Mouse (Mus musculus) ovary, postnatal 10 days (tissue): Measurements from ENCODE around the gene Slc41a1.

ENCODE experiments used
- DNase-seq: peaks from one replicate; pipeline ENCODE4 v3.0.0; 2022; ENCODE audit warnings: low spot score

Slc41a1 gene

DNA sequence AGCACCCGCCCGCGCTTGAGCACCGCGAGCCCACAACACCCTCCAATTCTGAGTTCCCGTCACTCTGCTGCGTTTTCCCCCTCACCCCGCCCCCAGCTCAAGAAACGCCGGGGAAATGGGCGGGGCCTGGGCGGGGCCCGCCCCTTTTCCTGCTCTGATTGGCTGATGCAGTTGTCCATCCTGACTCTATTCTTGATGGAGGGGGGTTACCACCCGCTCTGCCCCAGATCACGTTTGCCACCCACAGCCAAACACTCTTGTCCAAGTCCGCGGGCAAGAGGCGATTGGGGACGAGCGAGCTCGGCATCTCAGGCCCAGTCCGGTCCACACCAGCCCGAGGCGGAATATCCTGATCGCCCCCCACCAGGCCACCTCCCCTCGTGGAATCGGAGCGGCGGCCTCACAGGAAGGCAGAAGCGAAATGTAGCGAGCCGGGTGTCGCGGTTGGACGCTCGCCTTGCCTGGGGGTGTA, 530 bp downstream of the Slc41a1 start:
- peak; percentile 91 for DNase-seq

DNA sequence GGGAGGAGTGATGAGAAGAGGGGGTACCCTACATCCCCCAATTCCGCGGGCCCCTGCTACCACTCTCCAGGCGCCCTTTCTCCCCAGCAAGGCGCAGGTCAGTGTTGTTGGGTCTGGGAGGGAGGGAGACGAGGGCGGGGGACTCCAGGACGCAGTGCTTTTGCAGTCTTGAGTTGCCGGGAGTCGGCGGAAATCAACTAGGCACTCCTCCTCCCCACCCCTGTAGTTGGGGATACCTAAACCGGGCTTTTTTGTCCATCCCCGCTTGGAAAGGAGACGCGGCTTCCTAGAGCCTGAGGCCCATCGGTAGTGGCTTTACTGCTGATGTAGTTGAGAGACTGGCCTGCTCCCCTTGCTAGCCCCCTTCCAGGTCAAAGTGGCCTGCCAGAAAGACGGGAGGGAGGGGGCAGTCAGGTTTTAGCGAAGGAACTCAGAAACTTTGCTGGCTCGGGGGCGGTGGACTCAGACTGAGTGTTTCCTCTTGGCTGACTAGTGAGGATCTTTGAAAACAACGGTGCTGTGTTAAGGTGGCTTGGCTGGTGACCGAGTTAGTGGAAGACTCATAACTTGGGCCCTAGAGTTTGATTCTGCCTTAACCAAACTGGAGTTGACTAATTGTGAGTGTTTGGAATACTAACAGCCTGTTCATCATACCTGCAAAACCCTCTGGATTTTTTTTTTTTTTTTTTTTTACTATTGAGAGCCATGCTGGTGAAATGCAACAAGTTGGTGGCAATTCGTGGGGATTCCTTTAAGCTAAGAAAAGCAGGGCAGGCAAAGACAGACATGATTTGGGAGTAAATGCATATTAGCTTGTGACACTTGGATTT, 1.2 kb downstream of the Slc41a1 start:
- no peak for DNase-seq

GRCm38 (mm10) chr1:131829279-131829678, 2.0 kb downstream of the Slc41a1 start:
- DNase-seq, result no peak

- no peak for DNase-seq
Observed at GRCm38 (mm10) chr1:131830561-131830960, 3.3 kb downstream of the Slc41a1 start.

GRCm38 (mm10) chr1:131830971-131831641, 3.8 kb downstream of the Slc41a1 start:
- DNase-seq, result no peak

- no peak for DNase-seq
Observed at GRCm38 (mm10) chr1:131837035-131837434, 9.7 kb downstream of the Slc41a1 start.

GRCm38 (mm10) chr1:131838542-131838941, 11.2 kb downstream of the Slc41a1 start:
- DNase-seq, result no peak

- no peak for DNase-seq
Observed at GRCm38 (mm10) chr1:131839279-131839678, 12.0 kb downstream of the Slc41a1 start.

DNA sequence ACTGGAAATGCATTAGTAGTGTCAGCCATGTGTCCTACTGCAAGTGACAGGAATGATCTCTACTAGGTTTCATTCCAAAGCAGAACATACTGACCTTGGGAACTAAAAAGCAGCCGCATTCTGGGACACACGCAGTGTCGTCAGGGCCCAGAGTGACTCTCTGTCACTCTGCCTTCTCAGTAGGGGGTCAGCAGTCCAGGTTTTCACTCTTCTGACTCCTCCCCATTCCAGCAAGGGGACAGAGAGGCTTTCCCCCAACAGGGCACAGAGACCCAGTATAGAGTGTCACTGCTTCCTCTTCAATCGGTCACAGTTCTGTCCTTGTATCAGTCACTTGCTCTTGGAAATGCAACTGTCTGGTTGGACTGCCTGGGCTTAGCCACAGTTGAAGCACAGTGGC, 14.9 kb downstream of the Slc41a1 start:
- DNase-seq, result no peak

- DNase-seq, result no peak
Observed at GRCm38 (mm10) chr1:131843758-131844157, 16.5 kb downstream of the Slc41a1 start.

DNA sequence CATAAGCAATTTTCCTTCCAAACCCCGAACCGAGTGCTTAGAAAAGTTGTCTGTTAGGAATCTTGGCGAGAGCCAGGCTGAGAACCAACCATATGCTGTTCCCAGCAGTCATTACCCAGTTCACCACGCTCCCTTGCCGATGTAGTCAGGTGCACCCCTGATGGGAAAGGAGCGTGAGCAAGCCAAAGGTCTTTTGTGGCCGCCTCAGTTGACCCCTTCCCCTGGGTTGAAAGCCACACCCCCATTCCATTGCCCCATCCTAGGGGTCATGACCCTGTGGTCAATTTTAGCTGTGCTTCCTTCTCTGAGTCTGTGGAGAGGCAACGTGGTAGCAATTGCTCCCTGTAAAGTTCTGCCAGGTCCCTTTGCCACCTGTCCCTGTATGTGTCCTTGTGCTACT, 17.6 kb downstream of the Slc41a1 start:
- DNase-seq, result no peak

GRCm38 (mm10) chr1:131846255-131846654, 19.0 kb downstream of the Slc41a1 start:
- no peak for DNase-seq

- no peak for DNase-seq
Observed at GRCm38 (mm10) chr1:131861811-131862210, 34.5 kb downstream of the Slc41a1 start.

DNA sequence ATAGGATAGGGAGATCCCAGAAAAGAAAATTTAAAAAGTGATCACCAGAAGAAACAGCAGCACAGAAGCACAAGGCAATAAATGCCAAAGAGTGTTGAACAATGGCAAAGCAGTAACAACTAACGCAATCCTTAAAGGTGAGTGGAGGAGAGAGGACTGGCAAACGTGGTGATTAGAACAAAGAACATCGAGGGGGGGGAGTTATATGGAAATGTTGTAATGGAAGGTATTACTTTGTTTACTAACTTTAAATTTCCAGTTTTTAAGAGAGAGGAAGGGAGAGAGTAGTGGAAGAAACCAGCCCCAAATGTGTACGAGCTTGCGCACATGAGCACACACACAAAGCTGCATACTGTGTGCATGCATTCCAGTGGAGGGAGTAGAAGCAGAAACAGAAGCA, 38.3 kb downstream of the Slc41a1 start:
- DNase-seq, result no peak

DNA sequence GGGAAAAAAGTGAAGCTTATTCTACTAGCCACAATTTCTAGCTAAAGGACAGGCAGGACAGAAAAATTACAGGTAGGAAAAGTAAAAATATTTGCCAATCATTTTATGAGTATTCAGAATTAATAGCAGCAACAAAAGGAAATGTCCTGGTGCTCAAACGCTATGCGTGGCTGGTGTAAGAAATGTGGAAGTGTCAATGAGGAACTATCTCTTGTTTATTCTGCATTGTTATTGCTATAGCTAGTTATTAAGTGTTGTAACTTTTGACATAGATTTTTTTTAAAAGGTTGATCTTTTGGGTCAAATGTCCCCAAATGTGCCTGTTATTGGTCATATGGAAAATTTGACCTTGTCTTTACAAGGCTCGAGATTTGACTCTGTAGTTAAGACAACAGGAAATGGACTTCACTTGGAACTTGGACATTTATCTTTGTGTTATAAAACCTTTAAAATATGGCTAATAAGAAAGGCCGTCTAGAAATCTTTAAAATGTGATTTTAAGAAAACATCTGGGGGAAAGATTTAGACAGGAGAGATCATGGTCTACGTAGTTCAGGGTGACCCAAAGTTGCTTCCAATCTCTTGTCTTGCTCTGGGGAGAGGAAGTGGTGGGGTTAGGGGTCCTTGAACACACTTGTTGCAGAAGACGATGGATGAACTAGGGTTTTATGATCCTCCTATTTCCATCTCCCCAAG, 39.2 kb downstream of the Slc41a1 start:
- no peak for DNase-seq

GRCm38 (mm10) chr1:131867093-131867945, 40.0 kb downstream of the Slc41a1 start, which contains the start of gene Rab29:
Rab29 (plus strand) TSS chr1:131867224.
- peak; percentile 71 for DNase-seq

DNA sequence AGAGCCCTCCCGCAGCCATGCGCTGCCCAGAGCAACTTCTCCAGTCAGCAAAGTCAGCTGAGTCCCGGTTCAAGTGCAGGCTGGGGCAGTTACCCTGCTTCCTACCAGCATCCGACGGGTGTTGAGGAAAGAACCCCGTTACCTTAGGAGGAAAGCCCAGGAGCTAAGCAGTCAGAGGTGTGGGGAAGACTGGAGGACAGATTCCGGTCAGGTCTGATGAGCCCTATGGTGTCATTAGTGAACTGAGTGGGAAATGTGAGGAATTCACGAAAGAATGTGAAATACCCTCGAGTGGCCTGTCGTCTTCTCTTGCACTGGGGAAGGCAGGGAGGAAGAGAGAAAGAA, 40.6 kb downstream of the Slc41a1 start:
- no peak for DNase-seq

DNA sequence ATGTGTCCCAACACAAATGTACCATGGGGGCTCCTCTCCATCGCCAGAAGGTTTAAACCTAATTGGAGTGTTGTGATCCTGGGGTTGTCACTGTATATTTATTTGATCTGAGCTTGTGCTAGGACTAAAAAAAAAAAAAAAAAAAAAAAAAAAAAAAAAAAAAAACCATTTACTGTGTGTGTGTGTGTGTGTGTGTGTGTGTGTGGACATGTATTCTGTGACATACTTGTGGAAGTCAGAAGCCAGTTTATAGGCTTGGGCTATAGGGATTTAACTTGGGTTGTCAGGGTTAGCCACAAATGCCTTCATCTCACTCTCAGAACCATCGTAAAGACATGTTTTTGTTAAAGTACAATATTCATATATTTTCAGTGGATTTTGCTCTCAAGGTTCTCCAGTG, 42.3 kb downstream of the Slc41a1 start:
- no peak for DNase-seq

DNA sequence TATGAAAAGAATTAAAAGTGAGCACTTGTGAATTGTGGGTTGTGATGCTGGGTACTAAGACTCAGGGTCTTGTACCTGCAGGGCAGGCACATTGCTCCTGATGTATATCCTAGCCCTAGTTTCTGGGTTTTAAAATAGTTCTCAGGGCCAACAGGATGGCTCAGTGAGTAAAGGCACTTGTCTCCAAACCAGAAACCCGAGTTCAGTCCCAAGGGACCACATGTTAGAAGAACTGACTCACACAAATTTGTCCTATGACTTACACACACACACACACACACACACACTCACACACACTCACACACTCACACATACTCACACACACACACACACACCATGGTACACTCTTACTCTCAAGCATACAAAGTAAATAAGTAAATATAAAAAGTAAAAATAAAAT, 45.6 kb downstream of the Slc41a1 start:
- no peak for DNase-seq

DNA sequence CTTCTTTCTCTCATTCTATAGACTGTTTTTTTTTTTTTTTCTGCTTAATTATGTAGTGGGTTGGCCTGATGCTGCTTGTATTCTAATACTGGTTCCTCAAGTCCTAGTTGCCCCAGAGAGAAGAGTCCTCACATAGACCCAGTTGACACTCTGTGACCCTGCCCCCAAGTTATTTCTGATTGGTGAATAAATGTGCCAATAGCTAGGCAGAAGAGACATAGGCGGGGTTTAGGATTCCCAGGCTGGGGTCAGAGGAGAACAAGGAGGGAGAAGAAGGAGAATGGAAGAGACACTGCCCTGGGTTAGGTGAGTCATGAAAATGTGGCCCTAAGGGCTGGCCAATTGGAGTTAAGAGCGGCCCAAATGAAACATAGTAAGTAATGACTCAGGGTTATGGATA, 52.5 kb downstream of the Slc41a1 start:
- DNase-seq, result no peak

DNA sequence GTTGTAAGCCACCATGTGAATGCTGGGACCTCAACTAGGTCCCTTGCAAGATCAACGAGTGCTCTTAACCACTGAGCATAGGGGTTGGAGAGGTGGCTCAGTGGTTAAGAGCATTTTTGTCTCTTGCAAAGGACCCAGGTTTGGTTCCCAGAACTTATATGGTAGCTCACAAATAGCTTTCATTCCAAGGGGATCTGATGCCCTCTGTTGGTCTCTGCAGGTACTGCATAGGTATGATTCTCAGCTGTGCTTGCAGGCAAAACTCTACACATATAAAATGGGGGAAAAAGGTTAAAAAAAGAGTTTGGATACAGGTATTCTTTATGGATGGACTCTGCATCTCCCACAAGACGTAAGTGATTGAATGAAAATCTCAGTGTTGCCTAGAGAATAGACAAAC, 55.5 kb downstream of the Slc41a1 start:
- DNase-seq, result no peak

DNA sequence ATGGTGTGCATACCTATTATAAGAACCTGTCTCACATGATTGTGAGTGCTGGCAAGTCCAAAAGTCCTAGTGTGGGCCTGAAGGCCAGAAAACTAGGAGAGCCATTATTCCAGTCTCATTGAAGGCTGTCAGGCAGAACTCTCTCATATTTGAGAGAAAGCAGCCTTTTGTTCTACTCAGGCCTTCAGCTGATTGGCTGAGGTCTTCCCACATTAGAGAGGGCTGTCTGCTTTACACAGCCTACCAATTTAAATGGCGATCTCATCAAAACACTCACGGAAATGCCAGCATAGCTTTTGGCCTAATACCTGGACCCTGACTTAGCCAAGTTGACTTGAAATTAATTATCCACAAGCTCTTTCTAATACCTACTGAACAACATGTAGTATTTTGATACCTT, 58.9 kb downstream of the Slc41a1 start:
- no peak for DNase-seq
